Mouse (Mus musculus) hindbrain, embryonic 12.5 days (tissue): Measurements from ENCODE around the gene Psmb10. TPM values are rescaled to one million over a fixed set of nuclear protein-coding genes. Genes with fewer than 3 reads are reported as not detected.

Source experiments
- ATAC-seq: fragments of 200-750 bp; cut with Nextera tagmentation; 2 replicates; pipeline ENCODE4 v1.8.0; 2017; ENCODE audit warnings: moderate TSS enrichment; ENCODE audit not compliant: low FRiP score
- H3K27ac ChIP-seq: fragments of 300-500 bp; sonication (generic); 2 replicates; pipeline ENCODE4 v1.5.1; 2016; ENCODE audit warnings: mild to moderate bottlenecking
- H3K27me3 ChIP-seq: fragments of 300-500 bp; sonication (generic); 2 replicates; pipeline ENCODE4 v1.6.1; 2016; ENCODE audit warnings: mild to moderate bottlenecking
- H3K36me3 ChIP-seq: fragments of 300-500 bp; sonication (generic); 2 replicates; pipeline ENCODE4 v1.6.1; 2016; ENCODE audit warnings: mild to moderate bottlenecking
- H3K4me1 ChIP-seq: fragments of 300-500 bp; sonication (generic); 2 replicates; pipeline ENCODE4 v1.6.1; 2016
- H3K4me2 ChIP-seq: fragments of 300-500 bp; sonication (generic); replicated peaks from 2 replicates; pipeline ENCODE4 v1.6.1; 2016; ENCODE audit warnings: mild to moderate bottlenecking
- H3K4me3 ChIP-seq: fragments of 300-500 bp; sonication (generic); 2 replicates; pipeline ENCODE4 v1.5.1; 2016; ENCODE audit warnings: mild to moderate bottlenecking
- H3K9ac ChIP-seq: fragments of 300-500 bp; sonication (generic); 2 replicates; pipeline ENCODE4 v1.6.1; 2016; ENCODE audit warnings: mild to moderate bottlenecking, moderate library complexity
- H3K9me3 ChIP-seq: fragments of 300-500 bp; sonication (generic); replicated peaks from 2 replicates; pipeline ENCODE4 v1.6.1; 2016; ENCODE audit warnings: mild to moderate bottlenecking
- WGBS: fragments of 180-500 bp; shearing (Covaris S2); methylation state at CpG from one replicate; pipeline ENCODE4 v1.1.7; 2016; 5-methylcytosine and 5-hydroxymethylcytosine counted together
- microRNA-seq: library from miRNA; unstranded; fragments of <30 nt; microRNA quantifications from one replicate; pipeline ENCODE4, GENCODE M21; 2017
- polyA plus RNA-seq: library from polyadenylated mRNA; unstranded; fragments of >200 nt; fragmentation: Nextera tagmentation; extraction: Ambion mirVana; gene quantifications from 2 replicates; pipeline ENCODE4 v1.2.1, GENCODE M21; 2016

Gene Psmb10
- polyA plus RNA-seq, 1 experiment from 2014 or later: 27.3 TPM

- H3K27ac ChIP-seq: peak within 1 kb of the TSS; percentile 57
- H3K27me3 ChIP-seq: no peaks in the 10 kb centered on the region
- peak within 1 kb of the TSS; percentile 32; the same call in 1 of the 2 replicates for H3K9ac ChIP-seq
- H3K4me3 ChIP-seq: no peak within 1 kb of the TSS
- no peaks in the 10 kb centered on the region for H3K9me3 ChIP-seq
- peaks cover 58% of the 10 kb centered on the region for H3K36me3 ChIP-seq
- 5% methylated on average over 11 of the region's 11 CpGs for WGBS
- peak within 1 kb of the TSS; percentile 37 for H3K4me2 ChIP-seq
- ATAC-seq: peak; percentile 87
- peaks cover 9% of the 10 kb centered on the region for H3K4me1 ChIP-seq
These were observed 44.9 kb downstream of the Psmb10 start, which contains the start of gene Nrn1l for GRCm38 (mm10) chr8:105893339-105893738. Gene Nrn1l (plus strand): TSS chr8:105893567.

GRCm38 (mm10) chr8:105892432-105892831 is 45.8 kb downstream of the Psmb10 start:
- Histone ChIP-seq H3K27ac (no peak overlapping the region), H3K36me3 (peaks cover 67% of the 10 kb centered on the region), H3K27me3 (no peaks in the 10 kb centered on the region), H3K4me3 (no peak overlapping the region), H3K4me1 (peaks cover 9% of the 10 kb centered on the region), H3K9ac (no peak overlapping the region), H3K4me2 (no peak overlapping the region), H3K9me3 (no peaks in the 10 kb centered on the region)
- 88% methylated on average over 6 of the region's 6 CpGs for WGBS
- ATAC-seq: no peak

- H3K27me3 ChIP-seq: no peaks in the 10 kb centered on the region
- no peak overlapping the region for H3K4me2 ChIP-seq
- H3K4me1 ChIP-seq: peaks cover 9% of the 10 kb centered on the region
- WGBS: 92% methylated on average over 6 of the region's 6 CpGs
- peaks cover 82% of the 10 kb centered on the region for H3K36me3 ChIP-seq
- H3K9me3 ChIP-seq: no peaks in the 10 kb centered on the region
- H3K9ac ChIP-seq: no peak overlapping the region
- H3K4me3 ChIP-seq: no peak overlapping the region
- no peak overlapping the region for H3K27ac ChIP-seq
- no peak for ATAC-seq
These were observed 47.4 kb downstream of the Psmb10 start for GRCm38 (mm10) chr8:105890870-105891269.

GRCm38 (mm10) chr8:105889756-105890465 is 48.3 kb downstream of the Psmb10 start:
- ATAC-seq: no peak
- 94% methylated on average over 12 of the region's 12 CpGs for WGBS
- H3K36me3 ChIP-seq: peaks cover 92% of the 10 kb centered on the region
- H3K4me3 ChIP-seq: no peak overlapping the region
- peaks cover 9% of the 10 kb centered on the region for H3K4me1 ChIP-seq
- H3K9ac ChIP-seq: no peak overlapping the region
- H3K27me3 ChIP-seq: no peaks in the 10 kb centered on the region
- H3K4me2 ChIP-seq: no peak overlapping the region
- H3K27ac ChIP-seq: no peak overlapping the region
- no peaks in the 10 kb centered on the region for H3K9me3 ChIP-seq

Small RNA genes lying within 50 kb of the gene (microRNA-seq; reads per million reads assigned to microRNA genes)
- not detected for gene Mir7074

Other genes with a start within 250 kb of the Psmb10 start
- 79.1 and 88.0 TPM in 2 replicates for gene Acd, start 237.3 kb downstream of the Psmb10 start, polyA plus RNA-seq
- 29.5 and 29.7 TPM in 2 replicates for gene Pard6a, start 237.3 kb downstream of the Psmb10 start, polyA plus RNA-seq
- 0.39 TPM in 1 of 2 replicates, not detected in the other for gene 4933405L10Rik, start 230.8 kb downstream of the Psmb10 start, polyA plus RNA-seq
- 22.4 and 23.6 TPM in 2 replicates for gene Enkd1, start 230.2 kb downstream of the Psmb10 start, polyA plus RNA-seq
- gene Gfod2, start 179.8 kb downstream of the Psmb10 start, polyA plus RNA-seq: 63.8 and 68.1 TPM in 2 replicates
- 12.8 and 14.6 TPM in 2 replicates for gene Ranbp10, start 111.1 kb downstream of the Psmb10 start, polyA plus RNA-seq
- gene Tsnaxip1, start 110.7 kb downstream of the Psmb10 start, polyA plus RNA-seq: 0.84 and 1.5 TPM in 2 replicates
- gene Cenpt, start 85.2 kb downstream of the Psmb10 start, polyA plus RNA-seq: 63.8 and 64.5 TPM in 2 replicates
- 74.3 and 77.8 TPM in 2 replicates for gene Thap11, start 83.3 kb downstream of the Psmb10 start, polyA plus RNA-seq
- 241 and 248 TPM in 2 replicates for gene Nutf2, start 77.9 kb downstream of the Psmb10 start, polyA plus RNA-seq
- gene Edc4, start 57.6 kb downstream of the Psmb10 start, polyA plus RNA-seq: 69.3 and 72.1 TPM in 2 replicates
- 0.56 and 0.63 TPM in 2 replicates for gene Nrn1l, start 44.9 kb downstream of the Psmb10 start, polyA plus RNA-seq
- 22.4 and 28.7 TPM in 2 replicates for gene Pskh1, start 38.0 kb downstream of the Psmb10 start, polyA plus RNA-seq
- 2.6 and 2.7 TPM in 2 replicates for gene Ctrl, start 4.6 kb downstream of the Psmb10 start, polyA plus RNA-seq
- gene Lcat, start 4.9 kb upstream of the Psmb10 start, polyA plus RNA-seq: 0.57 and 0.79 TPM in 2 replicates
- 19.5 TPM in 2 replicates for gene Slc12a4, start 27.7 kb upstream of the Psmb10 start, polyA plus RNA-seq
- not detected in 2 replicates for gene Dpep3, start 41.0 kb upstream of the Psmb10 start, polyA plus RNA-seq
- gene Dus2, start 52.9 kb upstream of the Psmb10 start, polyA plus RNA-seq: 16.3 and 20.7 TPM in 2 replicates
- gene Dpep2nb, start 67.5 kb upstream of the Psmb10 start, polyA plus RNA-seq: not detected in 2 replicates
- gene Ddx28, start 73.4 kb upstream of the Psmb10 start, polyA plus RNA-seq: 18.4 and 19.9 TPM in 2 replicates
- 5.7 and 6.7 TPM in 2 replicates for gene Nfatc3, start 120.4 kb upstream of the Psmb10 start, polyA plus RNA-seq
- 2.6 and 2.9 TPM in 2 replicates for gene Esrp2, start 198.5 kb upstream of the Psmb10 start, polyA plus RNA-seq
- 18.2 and 20.1 TPM in 2 replicates for gene Pla2g15, start 212.0 kb upstream of the Psmb10 start, polyA plus RNA-seq
- gene Slc7a6, start 230.4 kb upstream of the Psmb10 start, polyA plus RNA-seq: 55.8 and 60.8 TPM in 2 replicates